Mouse (Mus musculus): ENCODE data around the gene Uimc1. TPM values are rescaled to one million over a fixed set of nuclear protein-coding genes. Genes with fewer than 3 reads are reported as not detected.
A peak's percentile ranks its signal among the peaks of the same experiment; 100 is the strongest.

The Uimc1 gene
- total and polyA plus RNA-seq, 2 experiments from 2014 or later: 11.1 to 12.5 TPM

DNA sequence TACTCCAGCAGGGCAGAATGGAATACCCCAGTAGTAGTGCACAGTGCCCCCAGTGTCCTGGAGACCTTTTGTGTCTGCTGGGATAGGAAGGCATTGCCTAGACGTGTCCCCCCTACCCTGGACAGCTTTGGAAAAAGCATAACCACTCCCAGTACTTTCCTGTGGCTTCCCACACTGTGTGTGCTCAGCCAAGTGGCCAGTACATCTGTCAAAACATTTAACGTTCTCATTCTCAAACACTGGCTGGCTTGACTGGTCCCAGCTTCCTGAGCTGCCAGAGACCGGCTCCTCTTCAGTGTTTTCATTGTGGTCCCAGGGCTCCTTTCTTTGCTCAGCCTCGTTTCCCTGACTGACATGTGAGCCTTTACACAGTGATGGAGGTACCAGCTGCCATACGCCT lies 24.5 kb downstream of the Uimc1 start:
- Histone ChIP-seq H3K9me3 (replicated peaks; ENCODE audit: control insufficient read depth, low read length) (no peaks in the 10 kb centered on the region), H3K36me3 (replicated peaks; ENCODE audit: control insufficient read depth, insufficient read depth, low read length) (peaks cover 37% of the 10 kb centered on the region), H3K4me3 (ENCODE audit: low read depth, low read length) (no peak overlapping the region), H3K27ac (ENCODE audit: low read depth) (no peak overlapping the region), H3K9ac (replicated peaks; ENCODE audit: low read depth, low read length) (no peak overlapping the region), H3K27me3 (ENCODE audit: control insufficient read depth, insufficient read depth, low read length) (no peaks in the 10 kb centered on the region), H3K4me2 (ENCODE audit: low read depth, low read length) (no peak overlapping the region), H3K4me1 (ENCODE audit: control insufficient read depth, insufficient read depth) (no peaks in the 10 kb centered on the region)
- no peak for ATAC-seq (ENCODE audit: insufficient read depth, low read depth)
- TF ChIP-seq EP300 (IDR thresholded peaks at IDR 0.05; ENCODE audit: low read depth): no peak
- TF ChIP-seq CTCF (IDR thresholded peaks at IDR 0.05; ENCODE audit: low read depth): no peak
- 58% methylated on average over 5 of the region's 5 CpGs for WGBS
- DNase-seq (ENCODE audit: low spot score): no peak

DNA sequence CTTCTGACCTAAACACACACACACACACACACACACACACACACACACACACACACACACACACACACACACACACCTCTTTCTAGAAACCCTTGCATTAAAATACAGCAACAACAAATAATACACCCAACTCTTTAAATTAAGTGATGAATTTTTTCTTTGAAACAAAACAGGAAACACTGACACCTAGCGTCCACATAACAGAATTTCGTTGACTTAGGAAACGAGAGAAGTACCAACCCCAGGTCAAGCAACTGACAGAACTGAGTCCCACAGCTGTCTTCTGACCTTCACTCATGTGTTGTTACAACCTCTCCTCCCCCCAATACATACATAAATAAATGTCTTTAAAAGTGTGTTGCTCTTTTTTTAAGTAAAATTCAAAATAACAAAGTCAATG lies 28.8 kb downstream of the Uimc1 start:
- Histone ChIP-seq H3K27ac (ENCODE audit: low read depth) (no peak overlapping the region), H3K9ac (replicated peaks; ENCODE audit: low read depth, low read length) (no peak overlapping the region), H3K9me3 (replicated peaks; ENCODE audit: control insufficient read depth, low read length) (no peaks in the 10 kb centered on the region), H3K36me3 (replicated peaks; ENCODE audit: control insufficient read depth, insufficient read depth, low read length) (peaks cover 34% of the 10 kb centered on the region), H3K27me3 (ENCODE audit: control insufficient read depth, insufficient read depth, low read length) (no peaks in the 10 kb centered on the region), H3K4me3 (ENCODE audit: low read depth, low read length) (no peak overlapping the region), H3K4me2 (ENCODE audit: low read depth, low read length) (no peak overlapping the region), H3K4me1 (ENCODE audit: control insufficient read depth, insufficient read depth) (no peaks in the 10 kb centered on the region)
- WGBS: 3% methylated on average over 3 of the region's 3 CpGs
- TF ChIP-seq CTCF (IDR thresholded peaks at IDR 0.05; ENCODE audit: low read depth) (peak; percentile 50), EP300 (IDR thresholded peaks at IDR 0.05; ENCODE audit: low read depth) (no peak)
- ATAC-seq (ENCODE audit: insufficient read depth, low read depth) (no peak), DNase-seq (ENCODE audit: low spot score) (peak; percentile 47)

DNA sequence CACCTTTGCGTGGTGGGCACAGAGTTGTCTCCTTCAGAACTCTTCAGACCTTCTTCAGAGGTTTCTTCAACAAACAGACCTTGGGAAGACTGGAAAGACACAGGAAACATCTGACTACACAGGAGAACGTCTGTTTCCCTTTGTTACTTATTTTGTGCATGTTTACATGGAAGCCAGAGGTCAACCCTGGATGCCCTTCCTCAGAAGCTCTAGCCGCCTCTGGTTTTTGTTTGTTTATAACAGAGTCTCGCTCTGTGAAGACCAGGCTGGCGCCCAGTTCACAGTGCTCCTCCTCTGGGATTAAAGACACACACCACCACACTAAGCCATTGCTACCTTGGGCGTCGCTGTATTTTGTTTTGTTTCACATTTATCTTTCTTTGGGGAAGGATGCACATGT lies 30.4 kb downstream of the Uimc1 start:
- Histone ChIP-seq H3K36me3 (replicated peaks; ENCODE audit: control insufficient read depth, insufficient read depth, low read length) (peaks cover 19% of the 10 kb centered on the region), H3K27me3 (ENCODE audit: control insufficient read depth, insufficient read depth, low read length) (no peaks in the 10 kb centered on the region), H3K4me3 (ENCODE audit: low read depth, low read length) (no peak overlapping the region), H3K9me3 (replicated peaks; ENCODE audit: control insufficient read depth, low read length) (no peaks in the 10 kb centered on the region), H3K4me2 (ENCODE audit: low read depth, low read length) (no peak overlapping the region), H3K9ac (replicated peaks; ENCODE audit: low read depth, low read length) (no peak overlapping the region), H3K27ac (ENCODE audit: low read depth) (no peak overlapping the region), H3K4me1 (ENCODE audit: control insufficient read depth, insufficient read depth) (no peaks in the 10 kb centered on the region)
- no peak for ATAC-seq (ENCODE audit: insufficient read depth, low read depth)
- no peak for DNase-seq (ENCODE audit: low spot score)
- no peak for TF ChIP-seq CTCF (IDR thresholded peaks at IDR 0.05; ENCODE audit: low read depth)
- TF ChIP-seq EP300 (IDR thresholded peaks at IDR 0.05; ENCODE audit: low read depth): no peak
- 60% methylated on average over 7 of the region's 7 CpGs for WGBS

DNA sequence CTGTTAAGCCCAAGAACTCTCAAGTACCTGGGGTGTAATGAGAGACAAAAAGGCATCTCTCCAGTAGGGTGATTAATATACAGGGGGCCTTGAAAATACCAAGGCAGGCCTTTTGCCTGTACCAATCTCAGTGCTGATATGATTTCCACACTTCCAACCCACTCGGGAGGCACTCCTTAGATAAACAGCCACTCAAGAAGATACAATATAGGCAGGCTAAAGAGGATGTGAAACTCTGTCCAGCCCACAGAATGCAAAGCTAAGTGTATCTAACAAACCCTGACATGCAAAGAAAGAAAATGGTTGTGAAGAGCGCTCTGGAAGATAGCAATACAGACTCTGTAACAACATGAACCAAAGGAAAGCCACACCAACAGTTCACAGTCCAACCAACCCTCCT lies 36.8 kb downstream of the Uimc1 start:
- WGBS: 66% methylated on average over 2 of the region's 2 CpGs
- no peak for ATAC-seq (ENCODE audit: insufficient read depth, low read depth)
- H3K4me2 ChIP-seq (ENCODE audit: low read depth, low read length): no peak overlapping the region

DNA sequence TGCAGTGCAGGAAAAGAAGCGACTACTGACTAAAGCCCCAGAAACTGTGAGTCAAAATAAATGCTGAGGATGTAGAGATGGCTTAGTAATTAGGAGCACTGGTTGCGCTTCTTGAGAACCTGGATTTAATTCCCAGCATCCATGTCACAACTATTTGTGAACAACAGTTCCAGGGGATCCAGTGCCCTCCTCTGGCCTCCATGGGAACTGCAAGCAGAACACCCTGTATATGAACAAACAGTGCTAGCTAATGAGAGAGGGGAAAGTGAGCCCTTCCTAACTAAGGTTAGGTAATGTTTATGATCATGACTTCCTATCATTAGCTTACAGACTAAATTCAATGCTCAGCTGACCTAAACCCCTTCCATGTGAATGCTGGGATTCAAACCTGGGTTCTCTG lies 42.1 kb downstream of the Uimc1 start:
- no peak overlapping the region for H3K27ac ChIP-seq (ENCODE audit: low read depth)
- no peak for DNase-seq (ENCODE audit: low spot score)
- no peaks in the 10 kb centered on the region for H3K9me3 ChIP-seq (replicated peaks; ENCODE audit: control insufficient read depth, low read length)
- 0 out of 2 replicates have a peak, but pooled peaks cover 15% of the 10 kb centered on the region for H3K36me3 ChIP-seq (replicated peaks; ENCODE audit: control insufficient read depth, insufficient read depth, low read length)
- no peak overlapping the region for H3K4me2 ChIP-seq (ENCODE audit: low read depth, low read length)
- H3K4me1 ChIP-seq (ENCODE audit: control insufficient read depth, insufficient read depth): no peaks in the 10 kb centered on the region
- ATAC-seq (ENCODE audit: insufficient read depth, low read depth): no peak
- 97% methylated on average over 2 of the region's 2 CpGs for WGBS
- TF ChIP-seq EP300 (IDR thresholded peaks at IDR 0.05; ENCODE audit: low read depth) (no peak), CTCF (IDR thresholded peaks at IDR 0.05; ENCODE audit: low read depth) (0 out of 2 replicates have a peak, but pooled peaks have one; percentile 17)
- no peak overlapping the region for H3K9ac ChIP-seq (replicated peaks; ENCODE audit: low read depth, low read length)
- H3K27me3 ChIP-seq (ENCODE audit: control insufficient read depth, insufficient read depth, low read length): no peaks in the 10 kb centered on the region
- no peak overlapping the region for H3K4me3 ChIP-seq (ENCODE audit: low read depth, low read length)

More for the DNA sequence above, 36.8 kb downstream of the Uimc1 start:
- Histone ChIP-seq H3K4me1 (ENCODE audit: control insufficient read depth, insufficient read depth) (no peaks in the 10 kb centered on the region), H3K9me3 (replicated peaks; ENCODE audit: control insufficient read depth, low read length) (no peaks in the 10 kb centered on the region), H3K9ac (replicated peaks; ENCODE audit: low read depth, low read length) (no peak overlapping the region), H3K27ac (ENCODE audit: low read depth) (no peak overlapping the region), H3K27me3 (ENCODE audit: control insufficient read depth, insufficient read depth, low read length) (no peaks in the 10 kb centered on the region), H3K4me3 (ENCODE audit: low read depth, low read length) (no peak overlapping the region), H3K36me3 (replicated peaks; ENCODE audit: control insufficient read depth, insufficient read depth, low read length) (peaks cover 11% of the 10 kb centered on the region; the same call in 1 of the 2 replicates)
- DNase-seq (ENCODE audit: low spot score): no peak
- TF ChIP-seq EP300 (IDR thresholded peaks at IDR 0.05; ENCODE audit: low read depth) (no peak), CTCF (IDR thresholded peaks at IDR 0.05; ENCODE audit: low read depth) (no peak)

DNA sequence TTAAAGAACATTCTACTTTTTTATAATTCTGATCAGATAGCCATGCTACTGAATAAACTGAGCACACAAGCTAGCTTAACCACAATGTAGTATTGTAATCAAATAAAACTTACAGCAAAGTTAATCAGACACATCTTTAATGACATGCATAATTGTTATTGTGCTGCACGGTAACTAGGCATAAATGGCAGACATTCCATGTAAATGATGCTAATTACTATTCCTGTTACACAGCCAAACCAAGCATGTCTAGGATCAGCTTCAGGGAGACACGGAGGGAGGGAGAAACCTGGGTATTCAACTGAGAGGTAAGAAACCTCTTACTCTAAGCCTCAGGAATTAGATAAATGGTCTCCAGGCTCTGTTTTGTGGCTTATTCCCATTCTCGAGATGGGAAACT lies 52.4 kb downstream of the Uimc1 start:
- ATAC-seq (ENCODE audit: insufficient read depth, low read depth) (no peak), DNase-seq (ENCODE audit: low spot score) (no peak)
- Histone ChIP-seq H3K36me3 (replicated peaks; ENCODE audit: control insufficient read depth, insufficient read depth, low read length) (peaks cover 33% of the 10 kb centered on the region), H3K27ac (ENCODE audit: low read depth) (no peak overlapping the region), H3K4me2 (ENCODE audit: low read depth, low read length) (no peak overlapping the region), H3K4me1 (ENCODE audit: control insufficient read depth, insufficient read depth) (no peaks in the 10 kb centered on the region), H3K9ac (replicated peaks; ENCODE audit: low read depth, low read length) (no peak overlapping the region), H3K4me3 (ENCODE audit: low read depth, low read length) (no peak overlapping the region), H3K27me3 (ENCODE audit: control insufficient read depth, insufficient read depth, low read length) (no peaks in the 10 kb centered on the region), H3K9me3 (replicated peaks; ENCODE audit: control insufficient read depth, low read length) (no peaks in the 10 kb centered on the region)
- 74% methylated on average over 3 of the region's 3 CpGs for WGBS
- TF ChIP-seq CTCF (IDR thresholded peaks at IDR 0.05; ENCODE audit: low read depth): no peak
